Mouse (Mus musculus): ENCODE results near the gene Arhgap15. TPM values are rescaled to one million over a fixed set of nuclear protein-coding genes. Genes with fewer than 3 reads are reported as not detected.

Gene Arhgap15
- polyA plus RNA-seq, 1 experiment from 2014 or later: 1.0 TPM

DNA sequence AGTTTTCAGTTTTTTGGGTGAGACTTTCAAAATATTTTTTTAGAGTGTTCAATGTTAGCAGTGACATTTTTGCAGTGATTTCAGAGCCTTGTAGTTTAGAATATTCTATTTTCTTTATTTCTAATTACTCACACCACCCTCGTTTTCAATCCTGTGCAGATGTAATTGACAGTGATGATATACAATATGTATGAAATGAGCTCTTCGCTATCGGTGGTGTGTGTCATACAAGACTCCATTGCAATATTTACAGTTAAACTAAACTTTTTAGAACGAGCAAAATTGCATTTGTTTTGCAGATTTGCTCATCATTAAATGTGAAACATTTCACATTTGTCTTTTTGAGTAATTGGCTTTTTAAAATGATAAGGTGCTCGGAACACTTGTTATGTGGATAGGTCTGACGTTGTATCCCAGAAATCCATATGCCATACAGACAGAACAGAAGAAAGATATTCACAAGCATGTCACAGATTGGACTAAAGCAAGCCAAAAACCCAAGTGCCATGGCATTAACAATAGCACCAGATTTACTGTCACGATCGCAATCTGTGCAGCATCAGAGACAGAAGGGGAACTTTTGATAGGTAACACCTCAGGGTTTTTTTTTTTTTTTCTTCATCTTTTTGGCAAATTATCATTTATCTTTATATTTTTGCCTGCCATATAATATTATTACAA lies 280.6 kb downstream of the Arhgap15 start:
- WGBS: 87% methylated on average over 8 of the region's 8 CpGs
- no peaks in the 10 kb centered on the region for H3K4me1 ChIP-seq (replicated peaks; ENCODE audit: insufficient read depth, low read length)
- no peaks in the 10 kb centered on the region for H3K36me3 ChIP-seq (ENCODE audit: insufficient read depth, low read length)
- H3K27me3 ChIP-seq (ENCODE audit: insufficient read depth, low read length): no peaks in the 10 kb centered on the region
- H3K9ac ChIP-seq (ENCODE audit: low read depth, low read length): no peak overlapping the region
- no peak for ATAC-seq (replicated peaks; ENCODE audit: low FRiP score, low read depth)
- no peak overlapping the region for H3K4me2 ChIP-seq (ENCODE audit: low read length)
- H3K9me3 ChIP-seq (replicated peaks; ENCODE audit: low read length): no peaks in the 10 kb centered on the region
- no peak for DNase-seq (ENCODE audit: low spot score)
- no peak overlapping the region for H3K27ac ChIP-seq
- no peak for TF ChIP-seq CTCF (IDR thresholded peaks at IDR 0.05; ENCODE audit: low read depth)
- H3K4me3 ChIP-seq (replicated peaks; ENCODE audit: low read depth, low read length): no peak overlapping the region

GRCm38 (mm10) chr2:44029865-44030264 lies 281.2 kb downstream of the Arhgap15 start:
- H3K9ac ChIP-seq (ENCODE audit: low read depth, low read length): no peak overlapping the region
- no peak for DNase-seq (ENCODE audit: low spot score)
- TF ChIP-seq CTCF (IDR thresholded peaks at IDR 0.05; ENCODE audit: low read depth): no peak
- H3K9me3 ChIP-seq (replicated peaks; ENCODE audit: low read length): no peaks in the 10 kb centered on the region
- no peak for ATAC-seq (replicated peaks; ENCODE audit: low FRiP score, low read depth)
- no peaks in the 10 kb centered on the region for H3K4me1 ChIP-seq (replicated peaks; ENCODE audit: insufficient read depth, low read length)
- H3K4me3 ChIP-seq (replicated peaks; ENCODE audit: low read depth, low read length): no peak overlapping the region
- no peaks in the 10 kb centered on the region for H3K36me3 ChIP-seq (ENCODE audit: insufficient read depth, low read length)
- H3K27ac ChIP-seq: no peak overlapping the region
- no peaks in the 10 kb centered on the region for H3K27me3 ChIP-seq (ENCODE audit: insufficient read depth, low read length)
- H3K4me2 ChIP-seq (ENCODE audit: low read length): no peak overlapping the region
- 91% methylated on average over 10 of the region's 10 CpGs for WGBS

DNA sequence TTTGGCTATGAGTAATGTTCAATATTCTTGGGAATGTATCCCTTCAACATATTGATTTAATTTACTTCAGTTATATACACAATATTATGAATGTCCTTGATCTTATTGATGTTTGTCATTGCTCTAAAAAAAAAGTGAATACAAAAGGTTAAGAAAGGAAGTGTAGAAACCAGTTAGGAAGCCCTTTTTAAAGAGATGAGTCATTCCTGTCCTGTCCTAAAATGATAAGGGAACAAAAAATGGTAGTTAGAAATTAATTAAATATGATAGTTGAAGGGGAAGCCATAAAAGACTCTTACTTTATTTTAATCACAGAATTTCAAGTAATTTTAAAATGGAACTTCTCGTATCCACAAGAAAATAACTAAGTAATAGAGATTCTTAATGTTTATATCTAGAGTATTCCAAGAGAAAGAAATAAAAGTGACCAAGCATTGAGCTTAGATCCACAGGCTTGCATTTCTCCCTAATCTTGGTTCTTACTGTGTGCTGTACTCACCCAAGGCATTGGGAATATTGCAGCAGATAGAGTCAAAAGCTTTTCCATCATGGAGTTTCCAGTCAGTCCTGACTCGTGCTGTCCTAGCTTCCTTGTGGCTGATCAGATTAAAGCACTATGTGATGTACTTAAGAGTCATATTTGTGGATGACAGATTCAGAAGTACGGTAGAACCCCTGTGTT lies 291.0 kb downstream of the Arhgap15 start:
- Histone ChIP-seq H3K27ac (no peak overlapping the region), H3K4me1 (replicated peaks; ENCODE audit: insufficient read depth, low read length) (no peaks in the 10 kb centered on the region), H3K9ac (ENCODE audit: low read depth, low read length) (no peak overlapping the region), H3K4me3 (replicated peaks; ENCODE audit: low read depth, low read length) (no peak overlapping the region), H3K27me3 (ENCODE audit: insufficient read depth, low read length) (no peaks in the 10 kb centered on the region), H3K9me3 (replicated peaks; ENCODE audit: low read length) (no peaks in the 10 kb centered on the region), H3K36me3 (ENCODE audit: insufficient read depth, low read length) (no peaks in the 10 kb centered on the region), H3K4me2 (ENCODE audit: low read length) (no peak overlapping the region)
- DNase-seq (ENCODE audit: low spot score) (no peak), ATAC-seq (replicated peaks; ENCODE audit: low FRiP score, low read depth) (no peak)
- WGBS: 84% methylated on average over 3 of the region's 3 CpGs
- TF ChIP-seq CTCF (IDR thresholded peaks at IDR 0.05; ENCODE audit: low read depth): no peak

DNA sequence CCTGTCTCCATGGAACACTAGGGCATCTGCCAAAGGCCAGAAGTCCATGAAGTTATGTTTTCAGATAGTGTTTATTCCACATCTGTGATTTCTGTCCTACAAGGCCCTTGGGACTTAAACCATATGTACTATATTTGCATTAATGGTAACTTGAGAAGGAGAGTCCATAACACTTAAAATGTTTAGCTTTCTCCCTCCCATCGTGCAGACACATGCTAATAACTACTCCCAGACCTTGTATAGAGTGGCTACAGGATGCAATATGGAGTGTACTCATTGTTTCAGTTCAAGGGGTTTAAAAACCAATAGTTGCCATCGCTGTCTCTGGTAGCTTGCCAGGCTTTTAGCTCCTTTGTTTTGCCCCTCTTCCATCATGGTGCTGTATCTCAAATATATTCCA lies 295.5 kb downstream of the Arhgap15 start:
- H3K27ac ChIP-seq: no peak overlapping the region
- no peaks in the 10 kb centered on the region for H3K27me3 ChIP-seq (ENCODE audit: insufficient read depth, low read length)
- no peak overlapping the region for H3K4me2 ChIP-seq (ENCODE audit: low read length)
- H3K4me3 ChIP-seq (replicated peaks; ENCODE audit: low read depth, low read length): no peak overlapping the region
- WGBS: 49% methylated on average over 2 of the region's 2 CpGs
- no peak overlapping the region for H3K9ac ChIP-seq (ENCODE audit: low read depth, low read length)
- H3K9me3 ChIP-seq (replicated peaks; ENCODE audit: low read length): no peaks in the 10 kb centered on the region
- H3K4me1 ChIP-seq (replicated peaks; ENCODE audit: insufficient read depth, low read length): no peaks in the 10 kb centered on the region
- TF ChIP-seq CTCF (IDR thresholded peaks at IDR 0.05; ENCODE audit: low read depth): no peak
- no peak for DNase-seq (ENCODE audit: low spot score)
- H3K36me3 ChIP-seq (ENCODE audit: insufficient read depth, low read length): no peaks in the 10 kb centered on the region
- ATAC-seq (replicated peaks; ENCODE audit: low FRiP score, low read depth): no peak

DNA sequence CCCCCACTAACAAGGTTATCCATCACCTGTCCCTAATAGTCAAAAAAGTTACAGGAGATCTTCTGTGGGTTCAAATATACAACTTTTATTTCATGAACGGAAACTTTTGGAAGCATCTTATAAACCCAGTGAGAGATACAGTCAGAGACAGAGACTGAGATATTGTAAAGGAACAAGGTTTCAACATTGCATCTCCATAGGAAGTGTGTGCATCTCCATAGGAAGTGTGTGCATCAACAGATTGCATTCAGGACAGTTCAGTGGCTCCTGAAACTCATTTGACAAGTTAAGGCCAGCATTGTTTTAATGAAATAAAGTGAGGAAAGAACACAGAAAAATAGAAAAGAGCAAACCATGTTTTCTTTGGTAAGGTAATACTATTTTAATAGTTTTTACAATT lies 296.0 kb downstream of the Arhgap15 start:
- no peaks in the 10 kb centered on the region for H3K4me1 ChIP-seq (replicated peaks; ENCODE audit: insufficient read depth, low read length)
- no peak overlapping the region for H3K27ac ChIP-seq
- no peak overlapping the region for H3K9ac ChIP-seq (ENCODE audit: low read depth, low read length)
- H3K36me3 ChIP-seq (ENCODE audit: insufficient read depth, low read length): no peaks in the 10 kb centered on the region
- H3K4me3 ChIP-seq (replicated peaks; ENCODE audit: low read depth, low read length): no peak overlapping the region
- no peak for TF ChIP-seq CTCF (IDR thresholded peaks at IDR 0.05; ENCODE audit: low read depth)
- DNase-seq (ENCODE audit: low spot score) (no peak), ATAC-seq (replicated peaks; ENCODE audit: low FRiP score, low read depth) (no peak)
- WGBS: 75% methylated on average over 1 of the region's 1 CpGs
- H3K4me2 ChIP-seq (ENCODE audit: low read length): no peak overlapping the region
- no peaks in the 10 kb centered on the region for H3K27me3 ChIP-seq (ENCODE audit: insufficient read depth, low read length)
- no peaks in the 10 kb centered on the region for H3K9me3 ChIP-seq (replicated peaks; ENCODE audit: low read length)

DNA sequence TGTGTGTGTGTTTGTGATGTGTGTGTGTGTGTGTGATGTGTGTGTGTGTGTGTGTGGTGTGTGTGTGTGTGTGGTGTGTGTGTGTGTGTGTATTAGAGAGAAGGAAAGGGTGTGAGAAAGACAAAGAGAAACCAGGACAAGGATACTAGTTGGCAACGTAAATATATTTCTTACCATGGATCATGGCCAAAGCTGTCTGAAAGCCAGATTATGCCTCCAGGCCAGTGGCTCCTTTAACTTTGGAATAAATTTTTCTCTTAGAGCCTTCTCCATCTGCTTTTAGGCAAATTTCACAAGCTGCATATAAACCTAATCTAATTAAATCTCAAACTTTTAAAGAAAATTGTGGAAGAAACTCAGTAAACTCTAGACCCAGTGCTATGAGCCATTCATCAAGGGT lies 296.6 kb downstream of the Arhgap15 start:
- 65% methylated on average over 1 of the region's 1 CpGs for WGBS
- TF ChIP-seq CTCF (IDR thresholded peaks at IDR 0.05; ENCODE audit: low read depth): no peak
- DNase-seq (ENCODE audit: low spot score) (no peak), ATAC-seq (replicated peaks; ENCODE audit: low FRiP score, low read depth) (no peak)
- Histone ChIP-seq H3K4me3 (replicated peaks; ENCODE audit: low read depth, low read length) (no peak overlapping the region), H3K9me3 (replicated peaks; ENCODE audit: low read length) (no peaks in the 10 kb centered on the region), H3K36me3 (ENCODE audit: insufficient read depth, low read length) (no peaks in the 10 kb centered on the region), H3K9ac (ENCODE audit: low read depth, low read length) (no peak overlapping the region), H3K27me3 (ENCODE audit: insufficient read depth, low read length) (no peaks in the 10 kb centered on the region), H3K27ac (no peak overlapping the region), H3K4me1 (replicated peaks; ENCODE audit: insufficient read depth, low read length) (no peaks in the 10 kb centered on the region), H3K4me2 (ENCODE audit: low read length) (no peak overlapping the region)
